19 mouse cellular contexts compared by ENCODE assay signal in the genomic region with DNA sequence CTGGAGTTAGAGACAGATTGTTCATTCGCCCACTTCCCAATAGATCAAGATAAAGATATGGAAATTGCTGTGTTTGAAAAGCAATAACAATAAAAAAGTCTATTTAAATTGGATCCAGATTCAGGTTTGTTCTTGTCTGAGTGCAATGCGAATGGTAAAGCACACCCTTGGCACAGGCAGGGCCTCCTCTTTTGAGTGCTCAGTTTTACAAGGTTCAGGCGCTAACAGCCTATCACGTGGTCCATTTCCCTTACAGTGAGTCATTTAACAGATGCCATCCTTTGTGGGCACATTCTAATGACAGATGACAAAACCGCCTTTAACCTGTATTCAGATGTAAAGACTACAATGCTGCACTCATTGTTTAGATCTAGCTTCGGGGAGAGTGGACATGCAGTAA.
A peak's percentile ranks its signal among the peaks of the same experiment; 100 is the strongest.
DNase-seq lines count a peak whose midpoint lies in the region; ATAC-seq lines count a peak whose summit lies in the region.
"Had no signal": no experiment of that assay in that cellular context is flagged by ENCODE, and none has a peak within 500 bp of the region (broad histone marks: within the 10 kb centered on the region; RNA-seq: fewer than 3 reads in every experiment).

No protein-coding gene starts in this region.

- no peak overlapping the region for H3K9ac ChIP-seq in forebrain, embryonic 14.5 days (ENCODE audit: low read length)
- no peak overlapping the region for H3K9ac ChIP-seq in forebrain, embryonic 12.5 days
- H3K9ac ChIP-seq in neural tube, embryonic 11.5 days (ENCODE audit: low read length), result no peak overlapping the region
- H3K9ac ChIP-seq: limb, embryonic 12.5 days had no signal

- no peaks in the 10 kb centered on the region for H3K36me3 ChIP-seq in forebrain, embryonic 14.5 days (ENCODE audit: control insufficient read depth, insufficient read depth, low read length)
- H3K36me3 ChIP-seq in forebrain, embryonic 12.5 days (replicated peaks), result no peaks in the 10 kb centered on the region
- H3K36me3 ChIP-seq in neural tube, embryonic 11.5 days (ENCODE audit: control insufficient read depth, insufficient read depth, low read length), result no peaks in the 10 kb centered on the region
- H3K36me3 ChIP-seq: limb, embryonic 12.5 days had no signal

- no peaks in the 10 kb centered on the region for H3K4me1 ChIP-seq in forebrain, embryonic 14.5 days (ENCODE audit: control insufficient read depth, insufficient read depth, low read length)
- 0 out of 2 replicates have a peak, but pooled peaks cover 2% of the 10 kb centered on the region for H3K4me1 ChIP-seq in forebrain, embryonic 12.5 days
- H3K4me1 ChIP-seq in neural tube, embryonic 11.5 days (ENCODE audit: control insufficient read depth, insufficient read depth, low read length), result no peaks in the 10 kb centered on the region; the same call in 1 of the 2 replicates
- H3K4me1 ChIP-seq: limb, embryonic 12.5 days had no signal

- H3K27me3 ChIP-seq in forebrain, embryonic 14.5 days (replicated peaks; ENCODE audit: control insufficient read depth, insufficient read depth, low read length), result no peaks in the 10 kb centered on the region
- no peaks in the 10 kb centered on the region for H3K27me3 ChIP-seq in forebrain, embryonic 12.5 days
- no peaks in the 10 kb centered on the region for H3K27me3 ChIP-seq in neural tube, embryonic 11.5 days (ENCODE audit: control insufficient read depth, insufficient read depth, low read length)
- H3K27me3 ChIP-seq: limb, embryonic 12.5 days had no signal

- no peak overlapping the region for H3K27ac ChIP-seq in forebrain, embryonic 14.5 days (ENCODE audit: low read depth, low read length)
- no peak overlapping the region for H3K27ac ChIP-seq in forebrain, embryonic 12.5 days
- H3K27ac ChIP-seq in neural tube, embryonic 11.5 days (ENCODE audit: low read depth, low read length), result no peak overlapping the region
- H3K27ac ChIP-seq: gastrocnemius, adult 2 months; limb, embryonic 12.5 days had no signal

- WGBS in forebrain, embryonic 14.5 days, result 55% methylated on average over 6 of the region's 6 CpGs
- 72% methylated on average over 6 of the region's 6 CpGs for WGBS in forebrain, embryonic 12.5 days
- 65% methylated on average over 6 of the region's 6 CpGs for WGBS in neural tube, embryonic 11.5 days

- H3K4me2 ChIP-seq in forebrain, embryonic 14.5 days (ENCODE audit: low read length), result no peak overlapping the region
- H3K4me2 ChIP-seq in forebrain, embryonic 12.5 days, result no peak overlapping the region
- H3K4me2 ChIP-seq in neural tube, embryonic 11.5 days (ENCODE audit: low read depth), result no peak overlapping the region
- H3K4me2 ChIP-seq: limb, embryonic 12.5 days had no signal

- no peaks in the 10 kb centered on the region for H3K9me3 ChIP-seq in forebrain, embryonic 14.5 days (replicated peaks; ENCODE audit: control insufficient read depth, low read length)
- H3K9me3 ChIP-seq in forebrain, embryonic 12.5 days, result no peaks in the 10 kb centered on the region
- H3K9me3 ChIP-seq in neural tube, embryonic 11.5 days (ENCODE audit: control insufficient read depth, low read length), result no peaks in the 10 kb centered on the region
- H3K9me3 ChIP-seq: limb, embryonic 12.5 days had no signal

- peak; percentile 37 for DNase-seq in forebrain, embryonic 14.5 days (ENCODE audit: low spot score)
- no peak for DNase-seq in neural tube, embryonic 11.5 days (ENCODE audit: low spot score)
- DNase-seq in neural tube, embryonic 10.5 days (ENCODE audit: extremely low spot score, low spot score), result no peak
- DNase-seq in layer of hippocampus, postnatal 36 days, result peak; percentile 9 to 23
- peak; percentile 38 for DNase-seq in retina, postnatal 1 day
- no peak for DNase-seq in cerebellum, postnatal 10 days
- no peak for DNase-seq in kidney, adult 8-10 months
- DNase-seq: adrenal gland, postnatal 10 days; cerebellum, adult 8-10 months; gastrocnemius, adult 2 months; heart, adult 18-20 months; heart, postnatal 4 days; lung, postnatal 10 days; right cerebral cortex, adult 18-20 months; thymus, adult 18-20 months had no signal

- peak; percentile 69 for ATAC-seq in forebrain, embryonic 14.5 days
- ATAC-seq in forebrain, embryonic 12.5 days (ENCODE audit: low FRiP score), result no peak; the same call in 1 of the 2 replicates
- ATAC-seq in neural tube, embryonic 11.5 days (ENCODE audit: insufficient read depth, low FRiP score, low TSS enrichment), result 0 out of 2 replicates have a peak, but pooled peaks have one; percentile 38
- ATAC-seq: inflammation-experienced regulatory T-cells, adult 6 months; midbrain, embryonic 16.5 days had no signal

- no peak overlapping the region for H3K4me3 ChIP-seq in forebrain, embryonic 14.5 days (ENCODE audit: low read depth, low read length)
- no peak overlapping the region for H3K4me3 ChIP-seq in forebrain, embryonic 12.5 days (replicated peaks)
- H3K4me3 ChIP-seq in neural tube, embryonic 11.5 days (ENCODE audit: low read depth, low read length), result no peak overlapping the region
- H3K4me3 ChIP-seq: gastrocnemius, adult 2 months; limb, embryonic 12.5 days had no signal

Comparison
In these comparisons a context has a peak if more than half of its experiments do, and no peak if none do; other contexts are left out.
1. DNase-seq: peak in forebrain, embryonic 14.5 days (single experiment), layer of hippocampus, postnatal 36 days (2 of 2) and retina, postnatal 1 day (single experiment); none in neural tube, embryonic 11.5 days (single experiment), neural tube, embryonic 10.5 days (single experiment), cerebellum, postnatal 10 days (0 of 2) and kidney, adult 8-10 months (0 of 2).